Mouse (Mus musculus) 3134 (cell line): ENCODE data around the gene Stard5.

ENCODE experiments used
- DNase-seq: peaks from one replicate; pipeline ENCODE4 v3.0.0-alpha.2; 2011; ENCODE audit warnings: low spot score; ENCODE audit not compliant: insufficient read length; ENCODE audit errors: extremely low read depth

Stard5 gene

GRCm38 (mm10) chr7:83660273-83660691 lies 28.5 kb downstream of the Stard5 start:
- no peak for DNase-seq

- DNase-seq: no peak
Measured at GRCm38 (mm10) chr7:83661031-83661430, 29.3 kb downstream of the Stard5 start.

- DNase-seq: no peak
Measured at GRCm38 (mm10) chr7:83661763-83662162, 30.0 kb downstream of the Stard5 start.

DNA sequence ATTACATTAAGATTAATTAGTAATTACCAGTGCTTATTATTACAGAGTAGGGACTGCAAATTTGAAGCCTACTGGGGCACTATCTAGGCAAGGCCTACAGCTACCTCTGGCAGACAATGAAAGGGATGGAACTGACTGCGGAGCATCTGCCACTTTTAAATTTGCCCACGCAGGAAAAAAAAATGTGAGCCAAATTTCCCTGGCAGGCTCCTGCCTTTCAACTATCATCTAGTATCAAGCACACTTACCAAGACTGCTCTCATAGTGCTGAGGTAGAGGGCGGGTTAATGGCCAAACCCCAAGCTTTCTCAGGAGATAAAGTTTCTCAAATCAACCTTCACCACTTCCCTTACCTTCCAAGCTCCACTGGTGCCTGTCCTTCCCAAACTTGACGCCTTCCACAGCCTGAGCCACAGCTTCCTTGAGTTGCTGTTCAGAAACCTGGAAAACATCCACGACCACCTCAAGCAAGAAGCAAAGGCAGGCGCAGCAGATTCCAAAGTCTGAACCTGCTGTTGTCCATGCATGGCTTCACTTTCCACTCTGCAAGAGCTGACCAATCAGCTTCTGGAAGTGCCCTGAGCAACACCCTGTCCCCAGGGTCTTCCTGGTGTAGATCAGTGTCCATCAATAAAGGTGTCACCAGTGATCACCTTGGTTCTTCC lies 31.1 kb downstream of the Stard5 start:
- DNase-seq: no peak

GRCm38 (mm10) chr7:83666087-83666595 lies 34.4 kb downstream of the Stard5 start:
- DNase-seq: no peak

DNA sequence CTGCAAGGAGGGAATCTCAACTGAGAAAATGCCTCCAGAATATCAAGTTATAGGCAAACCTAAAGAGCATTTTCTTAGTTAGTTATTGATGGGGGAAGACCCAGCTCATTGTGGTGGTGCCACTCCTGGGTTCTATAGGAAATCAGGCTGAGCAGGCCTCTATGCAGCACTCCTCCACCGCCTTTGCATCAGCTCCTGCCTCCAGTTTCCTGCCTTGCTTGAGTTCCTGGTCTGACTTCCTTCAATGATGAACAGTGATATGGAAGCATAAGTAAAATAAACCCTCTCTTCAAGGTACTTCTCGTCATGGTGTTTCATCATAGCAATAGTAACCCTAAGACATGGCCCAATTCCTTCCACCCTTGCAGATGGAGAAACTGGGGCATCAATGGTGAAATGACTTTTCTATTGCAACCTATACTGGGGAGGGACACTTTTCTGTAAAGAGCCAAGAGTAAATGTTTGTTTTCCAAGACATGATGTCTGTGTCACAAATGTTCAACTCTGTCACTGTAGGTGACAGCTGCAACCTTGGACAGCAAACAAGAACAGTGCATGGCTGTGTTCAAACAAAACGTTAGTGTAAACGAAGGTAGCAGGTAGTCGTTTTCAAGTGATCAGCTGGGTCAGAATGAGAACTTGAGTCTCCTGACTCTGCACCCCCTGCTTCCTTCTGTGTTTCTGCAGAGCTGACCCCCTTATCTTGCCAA lies 36.3 kb downstream of the Stard5 start:
- DNase-seq: no peak

GRCm38 (mm10) chr7:83668724-83669123 lies 37.0 kb downstream of the Stard5 start:
- DNase-seq: no peak

- peak; percentile 18 for DNase-seq
Measured at GRCm38 (mm10) chr7:83671573-83671972, 39.8 kb downstream of the Stard5 start.

DNA sequence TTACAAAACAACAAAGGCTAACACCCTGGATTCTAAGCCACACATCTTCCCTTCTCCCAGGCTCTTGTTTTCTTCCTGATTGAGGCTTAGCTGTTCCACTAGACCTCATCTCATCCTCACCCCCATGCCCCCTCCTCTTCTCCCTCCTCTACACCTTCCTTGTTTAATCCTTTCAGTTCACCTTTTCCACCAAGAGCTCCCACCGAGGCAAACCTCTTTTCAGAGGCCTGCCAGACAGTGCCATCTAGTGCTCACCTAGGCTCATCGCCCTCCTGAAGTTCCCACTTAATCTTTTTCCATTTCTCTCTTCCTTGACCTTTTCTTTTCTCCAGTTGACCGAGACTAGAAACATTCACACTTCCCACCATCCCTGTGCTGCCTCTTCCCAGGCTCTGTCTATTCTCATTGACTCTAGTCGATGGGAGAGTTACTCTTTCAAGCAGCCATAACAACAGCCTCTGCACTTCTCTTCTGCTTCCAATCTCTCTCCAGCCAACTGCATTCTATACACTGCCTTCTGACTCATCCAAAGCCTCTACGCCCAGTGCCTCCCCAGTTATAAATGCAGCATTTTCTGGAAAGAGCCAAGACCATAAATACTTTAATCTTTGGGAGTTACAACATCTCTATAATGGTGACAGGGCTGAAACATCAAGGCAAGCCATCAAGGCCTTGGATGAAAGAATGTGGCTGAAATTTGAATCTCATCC lies 43.9 kb downstream of the Stard5 start:
- no peak for DNase-seq

DNA sequence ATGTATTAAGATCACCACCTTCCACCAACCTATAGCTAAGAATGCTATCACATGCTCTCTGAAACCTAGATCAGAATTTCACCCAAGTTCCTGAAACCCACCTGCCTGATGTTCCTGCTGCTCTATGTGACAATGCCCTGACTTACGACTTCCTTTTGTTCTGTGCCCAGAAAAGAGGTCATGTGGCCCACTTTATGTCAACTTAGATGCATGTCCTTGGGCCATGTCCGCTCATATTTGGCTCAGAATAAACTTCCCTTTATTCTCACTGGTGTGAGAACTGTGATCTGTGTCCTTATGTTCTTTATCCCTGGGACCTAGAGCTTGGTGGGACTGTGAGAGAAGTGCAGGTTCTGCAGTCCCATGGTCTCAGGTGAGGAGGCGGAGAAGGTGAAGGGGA lies 45.5 kb downstream of the Stard5 start:
- no peak for DNase-seq

DNA sequence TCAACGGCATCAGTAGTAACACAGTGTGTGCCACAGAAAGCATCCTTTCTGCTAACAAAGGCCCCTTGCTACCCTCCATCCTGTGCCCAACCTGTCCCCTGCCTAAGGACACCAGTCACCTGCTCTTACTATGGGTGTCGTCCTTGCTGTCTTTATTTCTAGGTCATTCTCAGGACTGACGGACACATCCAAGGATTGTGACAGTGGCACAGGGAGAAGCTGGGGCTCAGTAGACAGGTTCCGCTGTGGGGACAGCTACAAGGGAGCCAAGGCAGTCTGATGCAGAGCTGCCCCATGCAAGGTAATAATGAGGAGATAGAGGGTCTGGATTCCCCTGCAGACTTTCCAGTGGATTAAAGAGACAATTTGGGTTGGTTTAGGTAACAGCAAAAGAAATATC lies 46.7 kb downstream of the Stard5 start:
- DNase-seq: no peak

GRCm38 (mm10) chr7:83682640-83683274 lies 51.0 kb downstream of the Stard5 start:
- DNase-seq: no peak

DNA sequence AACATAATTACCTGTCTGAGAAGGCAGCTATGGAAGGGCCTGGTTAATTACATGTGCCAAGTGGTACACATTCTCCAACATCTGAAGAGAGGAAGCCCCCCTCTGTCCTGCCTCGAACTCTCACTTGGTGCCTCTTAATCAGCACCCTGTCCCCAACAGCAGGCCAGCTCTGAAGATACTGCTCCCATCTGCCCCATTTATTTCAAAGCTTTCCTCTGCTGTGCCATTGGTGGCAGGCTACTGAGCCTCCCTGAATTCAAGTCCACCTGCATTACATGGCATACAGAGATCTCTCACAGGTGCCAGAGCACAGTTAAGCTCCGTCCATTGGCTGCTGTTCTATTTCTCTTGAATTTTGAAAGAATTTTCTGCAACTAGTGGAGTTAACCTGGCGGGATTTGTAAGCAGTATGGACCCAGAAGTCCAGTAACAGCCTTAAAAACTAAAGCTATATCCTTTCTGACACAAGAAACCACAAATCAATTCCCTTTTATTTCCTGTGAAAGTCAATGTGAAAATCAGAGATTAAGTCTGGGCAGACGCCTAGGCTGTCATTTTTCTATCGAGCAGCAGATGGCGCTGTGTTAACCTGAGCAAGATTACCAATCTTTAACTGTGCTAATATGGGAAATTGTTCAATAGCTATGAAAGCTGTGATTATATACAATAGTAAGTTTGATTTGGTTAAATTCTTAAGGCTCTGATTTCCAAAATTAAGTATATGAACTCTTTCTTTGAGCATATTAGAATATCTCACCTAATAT lies 63.9 kb downstream of the Stard5 start:
- DNase-seq: no peak

- no peak for DNase-seq
Measured at GRCm38 (mm10) chr7:83699066-83699745, 67.4 kb downstream of the Stard5 start.
